Mouse (Mus musculus) testis, adult 2 months (tissue): ENCODE results near the gene Prdm15.

Experiments used
- CTCF ChIP-seq: fragments of 200-500 bp; IDR thresholded peaks from 2 replicates; pipeline ENCODE4 v1.5.1; 2012; ENCODE audit warnings: low read depth, mild to moderate bottlenecking, inconsistent platforms, low read length, moderate library complexity; ENCODE audit not compliant: control insufficient read depth, insufficient read depth, insufficient replicate concordance
- POLR2A ChIP-seq: fragments of 200-500 bp; IDR thresholded peaks from 2 replicates; pipeline ENCODE4 v1.6.1; 2012; ENCODE audit warnings: low read depth, mild to moderate bottlenecking, inconsistent platforms, low read length, moderate library complexity; ENCODE audit not compliant: control insufficient read depth

DNA sequence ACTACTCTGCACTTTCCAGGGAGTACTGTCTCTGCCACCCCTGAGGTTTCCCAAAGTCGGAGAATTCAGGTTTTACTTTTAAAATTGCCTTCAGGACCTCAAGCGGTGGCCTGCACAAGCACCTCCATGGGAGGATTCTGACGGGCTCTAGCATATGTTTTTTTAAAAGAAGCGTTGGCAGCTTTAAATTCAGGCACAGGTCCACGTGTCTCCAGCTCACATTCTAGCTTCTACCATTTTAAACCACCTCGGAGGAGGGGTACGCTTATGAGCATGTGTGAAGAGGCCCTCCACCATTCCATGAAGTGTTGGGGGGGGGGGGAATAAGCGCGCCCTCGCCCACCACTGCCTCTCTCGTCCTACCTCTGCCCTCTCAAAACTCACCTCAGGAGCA, 986 bp downstream of the Prdm15 start:
- TF ChIP-seq POLR2A (no peak), CTCF (no peak)
